Mouse (Mus musculus): ENCODE measurements around the gene Pelo. TPM values are rescaled to one million over a fixed set of nuclear protein-coding genes. Genes with fewer than 3 reads are reported as not detected.

Pelo gene
- polyA plus RNA-seq, 1 experiment from 2014 or later, result 3.7 TPM

- Histone ChIP-seq H3K27ac (ENCODE audit: low read length) (no peak overlapping the region), H3K4me3 (replicated peaks; ENCODE audit: low read length) (peak overlapping the region; percentile 68), H3K9ac (ENCODE audit: low read length) (peak overlapping the region; percentile 94), H3K27me3 (ENCODE audit: control insufficient read depth, insufficient read depth, low read length) (no peaks in the 10 kb centered on the region), H3K4me2 (ENCODE audit: low read depth, low read length) (peak overlapping the region; percentile 98), H3K9me3 (replicated peaks; ENCODE audit: control insufficient read depth, low read length) (no peaks in the 10 kb centered on the region), H3K4me1 (ENCODE audit: control insufficient read depth, insufficient read depth, low read length) (peaks cover 22% of the 10 kb centered on the region), H3K36me3 (ENCODE audit: control insufficient read depth, insufficient read depth, low read length) (peaks cover 13% of the 10 kb centered on the region; the same call in 1 of the 2 replicates)
- ATAC-seq (ENCODE audit: insufficient read depth, low FRiP score), result no peak
- 43% methylated on average over 11 of the region's 11 CpGs for WGBS
Observed at GRCm38 (mm10) chr13:115089020-115089394, 979 bp downstream of the Pelo start.

- Histone ChIP-seq H3K4me1 (ENCODE audit: control insufficient read depth, insufficient read depth, low read length) (peaks cover 22% of the 10 kb centered on the region), H3K9ac (ENCODE audit: low read length) (no peak overlapping the region), H3K27me3 (ENCODE audit: control insufficient read depth, insufficient read depth, low read length) (no peaks in the 10 kb centered on the region), H3K9me3 (replicated peaks; ENCODE audit: control insufficient read depth, low read length) (no peaks in the 10 kb centered on the region), H3K27ac (ENCODE audit: low read length) (no peak overlapping the region), H3K4me3 (replicated peaks; ENCODE audit: low read length) (no peak overlapping the region), H3K4me2 (ENCODE audit: low read depth, low read length) (no peak overlapping the region), H3K36me3 (ENCODE audit: control insufficient read depth, insufficient read depth, low read length) (peaks cover 13% of the 10 kb centered on the region; the same call in 1 of the 2 replicates)
- no peak for ATAC-seq (ENCODE audit: insufficient read depth, low FRiP score)
- WGBS, result 64% methylated on average over 6 of the region's 6 CpGs
Observed at GRCm38 (mm10) chr13:115085974-115086373, 4.0 kb downstream of the Pelo start.

GRCm38 (mm10) chr13:115082339-115082738, 7.6 kb downstream of the Pelo start:
- H3K27ac ChIP-seq (ENCODE audit: low read length), result no peak overlapping the region
- 0 out of 2 replicates have a peak, but pooled peaks cover 2% of the 10 kb centered on the region for H3K36me3 ChIP-seq (ENCODE audit: control insufficient read depth, insufficient read depth, low read length)
- 49% methylated on average over 7 of the region's 7 CpGs for WGBS
- ATAC-seq (ENCODE audit: insufficient read depth, low FRiP score), result no peak
- no peak overlapping the region for H3K4me2 ChIP-seq (ENCODE audit: low read depth, low read length)
- peaks cover 13% of the 10 kb centered on the region; the same call in 1 of the 2 replicates for H3K4me1 ChIP-seq (ENCODE audit: control insufficient read depth, insufficient read depth, low read length)
- no peaks in the 10 kb centered on the region for H3K9me3 ChIP-seq (replicated peaks; ENCODE audit: control insufficient read depth, low read length)
- no peak overlapping the region for H3K4me3 ChIP-seq (replicated peaks; ENCODE audit: low read length)
- no peak overlapping the region for H3K9ac ChIP-seq (ENCODE audit: low read length)
- H3K27me3 ChIP-seq (ENCODE audit: control insufficient read depth, insufficient read depth, low read length), result no peaks in the 10 kb centered on the region

- 0 out of 2 replicates have a peak, but pooled peaks cover 8% of the 10 kb centered on the region for H3K4me1 ChIP-seq (ENCODE audit: control insufficient read depth, insufficient read depth, low read length)
- no peak overlapping the region for H3K9ac ChIP-seq (ENCODE audit: low read length)
- ATAC-seq (ENCODE audit: insufficient read depth, low FRiP score), result no peak
- no peaks in the 10 kb centered on the region for H3K9me3 ChIP-seq (replicated peaks; ENCODE audit: control insufficient read depth, low read length)
- no peak overlapping the region; the same call in 1 of the 2 replicates for H3K27ac ChIP-seq (ENCODE audit: low read length)
- 81% methylated on average over 3 of the region's 3 CpGs for WGBS
- H3K36me3 ChIP-seq (ENCODE audit: control insufficient read depth, insufficient read depth, low read length), result no peaks in the 10 kb centered on the region
- no peak overlapping the region for H3K4me2 ChIP-seq (ENCODE audit: low read depth, low read length)
- H3K27me3 ChIP-seq (ENCODE audit: control insufficient read depth, insufficient read depth, low read length), result no peaks in the 10 kb centered on the region
- no peak overlapping the region for H3K4me3 ChIP-seq (replicated peaks; ENCODE audit: low read length)
Observed at GRCm38 (mm10) chr13:115079996-115080585, 9.9 kb downstream of the Pelo start.

- peaks cover 8% of the 10 kb centered on the region; the same call in 1 of the 2 replicates for H3K4me1 ChIP-seq (ENCODE audit: control insufficient read depth, insufficient read depth, low read length)
- H3K9ac ChIP-seq (ENCODE audit: low read length), result no peak overlapping the region
- no peak overlapping the region for H3K27ac ChIP-seq (ENCODE audit: low read length)
- H3K27me3 ChIP-seq (ENCODE audit: control insufficient read depth, insufficient read depth, low read length), result no peaks in the 10 kb centered on the region
- no peaks in the 10 kb centered on the region for H3K9me3 ChIP-seq (replicated peaks; ENCODE audit: control insufficient read depth, low read length)
- H3K4me2 ChIP-seq (ENCODE audit: low read depth, low read length), result no peak overlapping the region
- 74% methylated on average over 6 of the region's 6 CpGs for WGBS
- H3K36me3 ChIP-seq (ENCODE audit: control insufficient read depth, insufficient read depth, low read length), result no peaks in the 10 kb centered on the region
- H3K4me3 ChIP-seq (replicated peaks; ENCODE audit: low read length), result no peak overlapping the region
- no peak for ATAC-seq (ENCODE audit: insufficient read depth, low FRiP score)
Observed at GRCm38 (mm10) chr13:115078997-115079685, 10.8 kb downstream of the Pelo start.

DNA sequence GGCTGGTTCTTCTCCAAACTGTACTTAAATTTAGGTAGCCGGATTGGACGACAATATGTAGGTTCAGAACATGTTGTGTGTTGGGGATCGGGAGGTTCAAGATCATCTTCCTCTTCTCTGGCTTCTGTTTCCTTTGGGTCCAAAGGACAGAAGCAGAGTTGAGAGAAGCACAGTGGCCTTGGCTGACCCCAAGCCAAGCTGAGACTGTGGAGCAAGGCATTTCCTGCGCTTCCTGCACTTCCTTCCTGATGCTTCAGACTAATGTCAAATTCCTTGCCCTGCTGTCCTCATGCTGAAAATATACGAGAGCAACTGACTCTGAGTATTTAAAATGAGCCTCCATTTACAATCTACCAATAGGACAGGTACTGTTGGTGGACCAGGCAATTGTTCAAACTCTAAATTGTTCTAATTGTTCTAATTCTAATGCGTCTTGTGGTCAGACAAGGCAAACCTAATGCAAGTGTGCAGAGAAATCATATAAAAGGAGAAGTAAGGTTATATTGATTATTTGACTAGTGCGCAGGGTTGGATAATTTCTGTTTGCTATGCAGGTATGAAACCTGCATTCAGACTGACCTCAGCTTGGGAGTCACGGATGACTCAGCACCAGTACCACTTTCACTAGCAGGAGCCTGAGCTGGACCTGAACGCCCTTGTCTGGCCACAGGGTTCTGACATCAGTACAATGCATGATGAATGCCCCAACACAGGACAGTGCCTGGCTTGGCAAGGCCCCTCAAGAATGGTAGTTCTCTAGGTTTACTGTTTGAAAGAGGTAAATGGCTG, 12.4 kb downstream of the Pelo start:
- Histone ChIP-seq H3K9me3 (replicated peaks; ENCODE audit: control insufficient read depth, low read length) (no peaks in the 10 kb centered on the region), H3K27ac (ENCODE audit: low read length) (no peak overlapping the region), H3K4me3 (replicated peaks; ENCODE audit: low read length) (no peak overlapping the region), H3K4me2 (ENCODE audit: low read depth, low read length) (no peak overlapping the region), H3K4me1 (ENCODE audit: control insufficient read depth, insufficient read depth, low read length) (peaks cover 8% of the 10 kb centered on the region; the same call in 1 of the 2 replicates), H3K9ac (ENCODE audit: low read length) (no peak overlapping the region), H3K27me3 (ENCODE audit: control insufficient read depth, insufficient read depth, low read length) (no peaks in the 10 kb centered on the region), H3K36me3 (ENCODE audit: control insufficient read depth, insufficient read depth, low read length) (no peaks in the 10 kb centered on the region)
- ATAC-seq (ENCODE audit: insufficient read depth, low FRiP score), result no peak
- 70% methylated on average over 9 of the region's 9 CpGs for WGBS

DNA sequence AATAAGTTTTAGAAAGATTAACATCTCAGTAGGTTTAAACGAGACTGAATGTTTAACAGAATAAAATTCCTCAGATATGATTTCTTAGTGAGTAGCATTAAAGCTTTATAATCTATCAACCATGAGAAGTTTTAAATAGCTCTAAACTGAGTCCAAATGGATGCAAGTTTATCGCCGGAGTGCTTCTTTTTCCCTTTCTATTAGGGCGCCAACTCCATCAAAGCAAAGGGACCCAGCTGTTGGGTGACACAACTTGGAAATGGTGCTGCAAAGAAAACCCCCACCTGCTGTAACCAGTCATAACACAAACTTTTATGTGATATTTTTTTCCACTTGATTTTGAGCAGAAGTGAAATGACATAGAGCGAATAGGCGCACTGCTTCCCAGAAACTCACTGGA, 17.6 kb downstream of the Pelo start:
- Histone ChIP-seq H3K4me3 (replicated peaks; ENCODE audit: low read length) (no peak overlapping the region), H3K9me3 (replicated peaks; ENCODE audit: control insufficient read depth, low read length) (no peaks in the 10 kb centered on the region), H3K4me2 (ENCODE audit: low read depth, low read length) (no peak overlapping the region), H3K9ac (ENCODE audit: low read length) (no peak overlapping the region), H3K27me3 (ENCODE audit: control insufficient read depth, insufficient read depth, low read length) (no peaks in the 10 kb centered on the region), H3K27ac (ENCODE audit: low read length) (peak overlapping the region; percentile 79; the same call in 1 of the 2 replicates), H3K36me3 (ENCODE audit: control insufficient read depth, insufficient read depth, low read length) (no peaks in the 10 kb centered on the region), H3K4me1 (ENCODE audit: control insufficient read depth, insufficient read depth, low read length) (no peaks in the 10 kb centered on the region; the same call in 1 of the 2 replicates)
- WGBS, result 48% methylated on average over 6 of the region's 6 CpGs
- ATAC-seq (ENCODE audit: insufficient read depth, low FRiP score), result peak; percentile 83; the same call in 1 of the 2 replicates

DNA sequence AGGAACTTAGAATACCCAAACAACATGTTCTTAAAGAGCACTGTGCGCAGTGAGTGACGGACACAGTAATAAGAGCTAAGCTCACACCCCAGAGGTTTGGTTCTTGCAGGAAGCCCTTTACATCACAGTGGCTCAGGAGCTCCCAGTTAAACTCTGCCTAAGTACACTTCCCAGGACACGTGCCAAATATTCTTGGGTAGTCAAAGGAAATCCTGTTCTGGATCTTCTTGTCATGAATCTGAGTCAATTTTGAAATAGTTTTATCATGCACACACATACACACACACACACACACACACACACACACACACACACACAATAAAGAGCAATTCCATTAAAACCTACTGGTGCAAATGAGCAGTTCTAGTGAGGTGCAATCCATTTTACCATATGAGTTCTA, 18.6 kb downstream of the Pelo start:
- WGBS, result 81% methylated on average over 3 of the region's 3 CpGs
- no peaks in the 10 kb centered on the region for H3K9me3 ChIP-seq (replicated peaks; ENCODE audit: control insufficient read depth, low read length)
- no peaks in the 10 kb centered on the region; the same call in 1 of the 2 replicates for H3K4me1 ChIP-seq (ENCODE audit: control insufficient read depth, insufficient read depth, low read length)
- H3K27ac ChIP-seq (ENCODE audit: low read length), result no peak overlapping the region
- H3K9ac ChIP-seq (ENCODE audit: low read length), result no peak overlapping the region
- H3K4me3 ChIP-seq (replicated peaks; ENCODE audit: low read length), result no peak overlapping the region
- H3K4me2 ChIP-seq (ENCODE audit: low read depth, low read length), result no peak overlapping the region
- no peak for ATAC-seq (ENCODE audit: insufficient read depth, low FRiP score)
- H3K27me3 ChIP-seq (ENCODE audit: control insufficient read depth, insufficient read depth, low read length), result no peaks in the 10 kb centered on the region
- H3K36me3 ChIP-seq (ENCODE audit: control insufficient read depth, insufficient read depth, low read length), result no peaks in the 10 kb centered on the region

DNA sequence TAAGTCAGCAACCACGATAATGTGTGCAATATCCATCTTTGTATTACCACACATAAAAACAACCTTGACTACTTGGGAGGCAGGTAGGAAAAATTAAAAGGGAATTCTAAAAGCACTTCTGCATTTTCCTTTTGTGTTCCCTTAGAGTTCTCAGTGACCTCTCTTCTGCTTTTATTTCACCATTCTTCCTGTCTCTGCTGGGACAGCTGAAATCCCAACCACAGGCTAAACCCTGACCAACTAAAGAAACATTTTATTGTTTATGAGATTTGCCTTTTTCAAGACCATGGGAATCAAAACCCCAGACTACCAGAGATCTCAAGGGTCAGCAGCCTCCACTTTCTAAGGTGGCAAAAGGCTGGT, 22.0 kb downstream of the Pelo start:
- ATAC-seq (ENCODE audit: insufficient read depth, low FRiP score), result no peak

More for the DNA sequence above, 22.0 kb downstream of the Pelo start:
- WGBS, result 74% methylated on average over 1 of the region's 1 CpGs
- Histone ChIP-seq H3K4me3 (replicated peaks; ENCODE audit: low read length) (no peak overlapping the region), H3K36me3 (ENCODE audit: control insufficient read depth, insufficient read depth, low read length) (no peaks in the 10 kb centered on the region), H3K27me3 (ENCODE audit: control insufficient read depth, insufficient read depth, low read length) (no peaks in the 10 kb centered on the region), H3K27ac (ENCODE audit: low read length) (no peak overlapping the region), H3K9me3 (replicated peaks; ENCODE audit: control insufficient read depth, low read length) (no peaks in the 10 kb centered on the region), H3K9ac (ENCODE audit: low read length) (no peak overlapping the region), H3K4me1 (ENCODE audit: control insufficient read depth, insufficient read depth, low read length) (no peaks in the 10 kb centered on the region), H3K4me2 (ENCODE audit: low read depth, low read length) (no peak overlapping the region)
